Mouse (Mus musculus) MEL (cell line): Measurements from ENCODE around the gene Abcb11.

Experiments
- CTCF ChIP-seq, 3 experiments: IDR thresholded peaks in 2 of 3; conservative IDR thresholded peaks in 1 of 3; 2 replicates each; pipeline ENCODE4 v1.5.1; 2011 to 2012; ENCODE audit warnings: low read length in 3 of 3, low read depth in 2 of 3, mild to moderate bottlenecking in 2 of 3, improper control_type of control experiment in 1 of 3, inconsistent platforms in 1 of 3, mixed read lengths in 1 of 3, moderate library complexity in 1 of 3; ENCODE audit not compliant: control insufficient read depth in 1 of 3, insufficient read depth in 1 of 3, poor library complexity in 1 of 3, severe bottlenecking in 1 of 3
- ETS1 ChIP-seq: IDR thresholded peaks from 2 replicates; pipeline ENCODE4 v1.6.1; 2012; ENCODE audit warnings: low read depth, mild to moderate bottlenecking, inconsistent platforms, low read length, improper control_type of control experiment, moderate library complexity
- HCFC1 ChIP-seq: IDR thresholded peaks from 2 replicates; pipeline ENCODE4 v1.6.1; 2012; ENCODE audit warnings: low read depth, mild to moderate bottlenecking, inconsistent platforms, low read length, improper control_type of control experiment, moderate library complexity
- TCF12 ChIP-seq: IDR thresholded peaks from 2 replicates; pipeline ENCODE4 v1.6.1; 2014; ENCODE audit warnings: low read depth, mild to moderate bottlenecking, inconsistent platforms, low read length, improper control_type of control experiment, moderate library complexity

GRCm38 (mm10) chr2:69234976-69235678 is 107.3 kb downstream of the Abcb11 start:
- TF ChIP-seq CTCF (IDR thresholded peaks at IDR 0.05 in 2 of 3, conservative IDR thresholded peaks at IDR 0.05 in 1 of 3; ENCODE audit: control insufficient read depth in 1 of 3, insufficient read depth in 1 of 3, low read depth in 2 of 3, low read length in 3 of 3, poor library complexity in 1 of 3, severe bottlenecking in 1 of 3) (no peak), ETS1 (no peak), HCFC1 (no peak), TCF12 (no peak)
